Mouse (Mus musculus) lung, embryonic 15.5 days (tissue): ENCODE measurements around the gene Crp. TPM values are rescaled to one million over a fixed set of nuclear protein-coding genes. Genes with fewer than 3 reads are reported as not detected.

Experiments
- ATAC-seq: fragments of 200-750 bp; cut with Nextera tagmentation; 2 replicates; pipeline ENCODE4 v1.8.0; 2017; ENCODE audit warnings: moderate number of reproducible peaks, borderline replicate concordance; ENCODE audit not compliant: low FRiP score, low TSS enrichment; ENCODE audit errors: extremely low read depth
- H3K27ac ChIP-seq: fragments of 300-500 bp; sonication (generic); 2 replicates; pipeline ENCODE4 v1.5.1; 2015; ENCODE audit warnings: moderate library complexity, mild to moderate bottlenecking, inconsistent platforms
- H3K27me3 ChIP-seq: fragments of 300-500 bp; sonication (generic); 2 replicates; pipeline ENCODE4 v1.6.1; 2015; ENCODE audit warnings: inconsistent platforms
- H3K36me3 ChIP-seq: fragments of 300-500 bp; sonication (generic); 2 replicates; pipeline ENCODE4 v1.6.1; 2015; ENCODE audit warnings: inconsistent platforms
- H3K4me1 ChIP-seq: fragments of 300-500 bp; sonication (generic); 2 replicates; pipeline ENCODE4 v1.6.1; 2015; ENCODE audit warnings: inconsistent platforms
- H3K4me2 ChIP-seq: fragments of 300-500 bp; sonication (generic); 2 replicates; pipeline ENCODE4 v1.6.1; 2015; ENCODE audit warnings: inconsistent platforms, mild to moderate bottlenecking, moderate library complexity
- H3K4me3 ChIP-seq: fragments of 300-500 bp; sonication (generic); 2 replicates; pipeline ENCODE4 v1.5.1; 2015; ENCODE audit warnings: mild to moderate bottlenecking, inconsistent platforms
- H3K9ac ChIP-seq: fragments of 300-500 bp; sonication (generic); 2 replicates; pipeline ENCODE4 v1.6.1; 2015; ENCODE audit warnings: inconsistent platforms
- H3K9me3 ChIP-seq: fragments of 300-500 bp; sonication (generic); 2 replicates; pipeline ENCODE4 v1.6.1; 2016; ENCODE audit warnings: inconsistent platforms
- WGBS: fragments of 180-500 bp; shearing (Covaris S2); methylation state at CpG from one replicate; pipeline ENCODE4 v1.1.7; 2015; 5-methylcytosine and 5-hydroxymethylcytosine counted together
- polyA plus RNA-seq: library from polyadenylated mRNA; unstranded; fragments of >200 nt; fragmentation: Nextera tagmentation; extraction: Ambion mirVana; gene quantifications from 2 replicates; pipeline ENCODE4 v1.2.1, GENCODE M21; 2015

The Crp gene
- polyA plus RNA-seq, 1 experiment from 2014 or later: 0.09 TPM

GRCm38 (mm10) chr1:172683551-172683950 lies 14.3 kb upstream of the Crp start:
- H3K4me2 ChIP-seq: no peak overlapping the region
- no peak overlapping the region for H3K9ac ChIP-seq
- no peak for ATAC-seq
- 83% methylated on average over 5 of the region's 5 CpGs for WGBS
- no peaks in the 10 kb centered on the region for H3K36me3 ChIP-seq
- no peak overlapping the region for H3K27ac ChIP-seq
- no peaks in the 10 kb centered on the region for H3K9me3 ChIP-seq
- H3K4me1 ChIP-seq: no peaks in the 10 kb centered on the region
- H3K4me3 ChIP-seq: no peak overlapping the region
- no peaks in the 10 kb centered on the region for H3K27me3 ChIP-seq

- Histone ChIP-seq H3K9ac (no peak overlapping the region), H3K27me3 (no peaks in the 10 kb centered on the region), H3K9me3 (no peaks in the 10 kb centered on the region), H3K27ac (no peak overlapping the region), H3K4me3 (no peak overlapping the region), H3K36me3 (no peaks in the 10 kb centered on the region), H3K4me1 (no peaks in the 10 kb centered on the region), H3K4me2 (no peak overlapping the region)
- 68% methylated on average over 1 of the region's 1 CpGs for WGBS
- no peak for ATAC-seq
Observed at GRCm38 (mm10) chr1:172683957-172684356, 13.9 kb upstream of the Crp start.

DNA sequence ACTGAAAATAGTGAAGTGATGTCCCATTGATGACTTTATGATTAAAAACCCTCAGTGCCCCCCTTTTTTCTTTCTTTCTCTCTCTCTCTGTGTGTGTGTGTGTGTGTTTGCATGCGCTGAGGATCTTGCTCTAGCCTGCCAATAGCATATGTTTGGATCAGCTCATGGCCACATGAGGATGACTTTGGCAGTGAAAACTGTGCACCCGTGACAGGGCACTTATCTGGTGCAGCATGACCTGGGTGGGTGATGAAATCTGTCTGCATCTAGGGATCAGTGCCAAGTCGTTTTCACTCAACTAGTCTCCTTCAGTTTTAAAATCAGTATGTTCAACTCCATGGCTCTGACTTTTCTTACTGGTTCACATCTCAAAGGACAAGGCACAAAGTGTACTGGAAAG lies 12.7 kb upstream of the Crp start:
- Histone ChIP-seq H3K27me3 (no peaks in the 10 kb centered on the region), H3K9me3 (no peaks in the 10 kb centered on the region), H3K4me2 (no peak overlapping the region), H3K36me3 (no peaks in the 10 kb centered on the region), H3K4me1 (no peaks in the 10 kb centered on the region), H3K27ac (no peak overlapping the region), H3K9ac (no peak overlapping the region), H3K4me3 (no peak overlapping the region)
- no peak for ATAC-seq
- 54% methylated on average over 3 of the region's 3 CpGs for WGBS

DNA sequence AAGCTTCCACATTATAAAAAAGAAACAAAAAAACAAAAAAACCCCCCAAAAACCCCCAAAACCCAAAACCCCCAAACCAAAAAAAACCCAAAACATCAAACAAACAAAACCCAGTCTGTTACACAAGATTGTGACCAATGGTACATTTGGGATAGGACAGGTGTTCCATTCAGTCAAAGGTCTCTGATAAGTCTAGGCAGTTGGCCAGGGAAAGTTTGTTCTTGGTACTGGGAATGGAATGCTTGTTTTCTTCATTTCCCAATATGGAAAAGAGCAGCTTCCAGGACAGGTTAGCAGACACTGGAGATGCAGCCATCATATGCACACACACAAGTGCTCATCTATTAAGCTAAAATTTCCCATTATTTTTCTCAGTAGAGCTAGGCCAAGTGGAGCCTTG lies 433 bp upstream of the Crp start:
- ATAC-seq: no peak
- Histone ChIP-seq H3K27ac (no peak overlapping the region), H3K4me1 (no peaks in the 10 kb centered on the region), H3K4me2 (no peak overlapping the region), H3K4me3 (no peak overlapping the region), H3K9me3 (no peaks in the 10 kb centered on the region), H3K9ac (no peak overlapping the region), H3K36me3 (no peaks in the 10 kb centered on the region), H3K27me3 (no peaks in the 10 kb centered on the region)

GRCm38 (mm10) chr1:172700814-172701213 lies 3.0 kb downstream of the Crp start:
- Histone ChIP-seq H3K27ac (no peak overlapping the region), H3K9me3 (no peaks in the 10 kb centered on the region), H3K4me3 (no peak overlapping the region), H3K4me1 (no peaks in the 10 kb centered on the region), H3K9ac (no peak overlapping the region), H3K36me3 (no peaks in the 10 kb centered on the region), H3K4me2 (no peak overlapping the region), H3K27me3 (no peaks in the 10 kb centered on the region)
- no peak for ATAC-seq
- WGBS: 79% methylated on average over 3 of the region's 3 CpGs

- H3K36me3 ChIP-seq: no peaks in the 10 kb centered on the region
- 84% methylated on average over 2 of the region's 2 CpGs for WGBS
- no peak for ATAC-seq
Observed at GRCm38 (mm10) chr1:172701381-172701780, 3.5 kb downstream of the Crp start.

GRCm38 (mm10) chr1:172701901-172702300 lies 4.0 kb downstream of the Crp start:
- WGBS: 88% methylated on average over 3 of the region's 3 CpGs
- H3K27me3 ChIP-seq: no peaks in the 10 kb centered on the region
- H3K4me3 ChIP-seq: no peak overlapping the region
- H3K27ac ChIP-seq: no peak overlapping the region
- no peak overlapping the region for H3K4me2 ChIP-seq
- no peaks in the 10 kb centered on the region for H3K4me1 ChIP-seq
- H3K9me3 ChIP-seq: no peaks in the 10 kb centered on the region
- no peak for ATAC-seq
- H3K36me3 ChIP-seq: no peaks in the 10 kb centered on the region
- H3K9ac ChIP-seq: no peak overlapping the region

More at GRCm38 (mm10) chr1:172701381-172701780, 3.5 kb downstream of the Crp start:
- H3K4me2 ChIP-seq: no peak overlapping the region
- H3K9me3 ChIP-seq: no peaks in the 10 kb centered on the region
- no peaks in the 10 kb centered on the region for H3K27me3 ChIP-seq
- H3K4me3 ChIP-seq: no peak overlapping the region
- H3K4me1 ChIP-seq: no peaks in the 10 kb centered on the region
- no peak overlapping the region for H3K9ac ChIP-seq
- no peak overlapping the region for H3K27ac ChIP-seq

DNA sequence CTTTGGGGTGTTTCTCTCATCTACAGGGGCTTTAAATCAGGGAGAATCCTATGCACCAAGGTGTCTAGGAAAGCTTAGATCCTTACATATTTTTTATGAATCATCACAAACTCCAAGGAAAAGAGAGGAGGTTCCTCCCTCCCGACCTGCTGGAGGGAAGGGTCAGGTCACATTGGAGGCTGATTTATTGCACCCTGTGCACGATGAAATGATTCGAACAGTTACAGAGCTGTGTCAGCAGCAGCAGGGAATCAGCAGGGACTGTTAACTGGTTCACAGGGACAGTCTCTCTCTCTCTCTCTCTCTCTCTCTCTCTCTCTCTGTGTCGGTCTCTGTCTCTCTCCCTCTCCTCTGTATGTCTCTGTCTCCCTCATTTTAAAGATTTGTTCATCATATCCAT lies 6.9 kb downstream of the Crp start:
- Histone ChIP-seq H3K27me3 (no peaks in the 10 kb centered on the region), H3K4me2 (no peak overlapping the region), H3K9me3 (no peaks in the 10 kb centered on the region), H3K27ac (no peak overlapping the region), H3K36me3 (no peaks in the 10 kb centered on the region), H3K4me1 (no peaks in the 10 kb centered on the region), H3K4me3 (no peak overlapping the region), H3K9ac (no peak overlapping the region)
- 32% methylated on average over 4 of the region's 4 CpGs for WGBS
- no peak for ATAC-seq

DNA sequence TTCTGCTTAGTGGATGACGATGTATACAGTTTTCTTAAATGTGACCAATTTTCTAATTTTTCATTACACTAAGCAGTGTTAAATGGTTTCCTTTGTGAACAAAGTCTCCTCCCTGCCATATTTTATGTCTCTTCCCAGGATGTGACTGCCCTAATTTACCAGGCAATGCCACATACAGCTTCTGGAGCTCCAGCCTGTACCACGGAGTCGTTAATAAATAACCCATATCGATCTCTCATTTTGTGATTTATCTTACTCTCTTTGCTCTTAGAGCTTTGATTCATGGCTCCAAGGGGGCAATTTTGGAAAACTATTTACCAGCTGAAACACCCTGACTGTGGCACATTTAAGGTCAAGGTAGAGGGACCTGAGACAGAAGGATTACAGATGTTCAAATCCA lies 8.4 kb downstream of the Crp start:
- H3K9ac ChIP-seq: no peak overlapping the region
- H3K27me3 ChIP-seq: no peaks in the 10 kb centered on the region
- 89% methylated on average over 4 of the region's 4 CpGs for WGBS
- no peaks in the 10 kb centered on the region for H3K4me1 ChIP-seq
- H3K4me2 ChIP-seq: no peak overlapping the region
- no peak overlapping the region for H3K27ac ChIP-seq
- H3K9me3 ChIP-seq: no peaks in the 10 kb centered on the region
- ATAC-seq: no peak
- H3K4me3 ChIP-seq: no peak overlapping the region
- H3K36me3 ChIP-seq: no peaks in the 10 kb centered on the region

GRCm38 (mm10) chr1:172709788-172710350 lies 12.0 kb downstream of the Crp start:
- Histone ChIP-seq H3K36me3 (no peaks in the 10 kb centered on the region), H3K9ac (no peak overlapping the region), H3K27ac (no peak overlapping the region), H3K27me3 (no peaks in the 10 kb centered on the region), H3K4me1 (no peaks in the 10 kb centered on the region), H3K9me3 (no peaks in the 10 kb centered on the region), H3K4me2 (no peak overlapping the region), H3K4me3 (no peak overlapping the region)
- no peak for ATAC-seq
- WGBS: 88% methylated on average over 3 of the region's 3 CpGs

GRCm38 (mm10) chr1:172711396-172711795 lies 13.5 kb downstream of the Crp start:
- Histone ChIP-seq H3K27ac (no peak overlapping the region), H3K36me3 (no peaks in the 10 kb centered on the region), H3K4me3 (no peak overlapping the region), H3K9ac (no peak overlapping the region), H3K27me3 (no peaks in the 10 kb centered on the region), H3K4me1 (no peaks in the 10 kb centered on the region), H3K9me3 (no peaks in the 10 kb centered on the region), H3K4me2 (no peak overlapping the region)
- ATAC-seq: no peak
- 42% methylated on average over 2 of the region's 2 CpGs for WGBS

DNA sequence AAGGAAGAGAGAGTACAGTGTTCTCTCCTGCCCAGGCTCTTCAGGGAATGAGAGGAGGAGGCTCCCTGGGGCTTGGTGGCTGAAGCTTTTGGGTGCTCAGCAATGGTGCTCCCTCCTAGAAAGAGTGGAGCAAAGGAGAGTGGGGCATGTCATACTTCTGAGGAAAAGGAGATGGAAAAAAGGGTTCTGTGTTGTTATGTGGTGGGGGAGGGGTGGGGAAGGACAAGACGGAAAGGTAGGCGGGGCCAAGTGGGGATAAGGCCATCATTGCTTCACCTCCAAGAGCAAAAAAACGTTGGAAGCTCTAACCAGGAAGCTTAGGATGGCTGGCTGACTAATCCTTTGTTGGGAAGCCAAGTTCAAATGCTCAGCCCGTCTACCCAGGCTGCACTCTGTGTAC lies 14.1 kb downstream of the Crp start:
- Histone ChIP-seq H3K27me3 (no peaks in the 10 kb centered on the region), H3K4me3 (no peak overlapping the region), H3K9me3 (no peaks in the 10 kb centered on the region), H3K4me2 (no peak overlapping the region), H3K4me1 (no peaks in the 10 kb centered on the region), H3K27ac (no peak overlapping the region), H3K9ac (no peak overlapping the region), H3K36me3 (no peaks in the 10 kb centered on the region)
- 54% methylated on average over 4 of the region's 4 CpGs for WGBS
- no peak for ATAC-seq

GRCm38 (mm10) chr1:172751241-172751640 lies 53.4 kb downstream of the Crp start:
- Histone ChIP-seq H3K9me3 (no peaks in the 10 kb centered on the region), H3K4me3 (no peak overlapping the region), H3K4me1 (no peaks in the 10 kb centered on the region), H3K4me2 (no peak overlapping the region), H3K27me3 (no peaks in the 10 kb centered on the region), H3K9ac (no peak overlapping the region), H3K36me3 (no peaks in the 10 kb centered on the region), H3K27ac (no peak overlapping the region)
- 59% methylated on average over 3 of the region's 3 CpGs for WGBS
- ATAC-seq: no peak
